Mouse (Mus musculus) heart, embryonic 10.5 days (tissue): ENCODE data around the gene Lrrc20. TPM values are rescaled to one million over a fixed set of nuclear protein-coding genes. Genes with fewer than 3 reads are reported as not detected.
"Not testable (repeated sequence)": the region's sequence is repeated elsewhere in the genome, so short reads cannot be mapped to it uniquely, and the experiment has no call there.

ENCODE experiments used
- DNase-seq: peaks from one replicate; pipeline ENCODE4 v3.0.0-alpha.2; 2017; ENCODE audit warnings: low spot score
- H3K27ac ChIP-seq: fragments of 300-500 bp; sonication (generic); 2 replicates; pipeline ENCODE4 v1.5.1; 2016; ENCODE audit warnings: mild to moderate bottlenecking
- H3K27me3 ChIP-seq: fragments of 300-500 bp; sonication (generic); 2 replicates; pipeline ENCODE4 v1.6.1; 2016; ENCODE audit warnings: mild to moderate bottlenecking; ENCODE audit not compliant: poor library complexity, insufficient read depth, severe bottlenecking
- H3K36me3 ChIP-seq: fragments of 300-500 bp; sonication (generic); 2 replicates; pipeline ENCODE4 v1.6.1; 2016; ENCODE audit warnings: mild to moderate bottlenecking, moderate library complexity
- H3K4me1 ChIP-seq: fragments of 300-500 bp; sonication (generic); 2 replicates; pipeline ENCODE4 v1.6.1; 2016; ENCODE audit warnings: mild to moderate bottlenecking
- H3K4me3 ChIP-seq: fragments of 300-500 bp; sonication (generic); 2 replicates; pipeline ENCODE4 v1.5.1; 2016; ENCODE audit warnings: mild to moderate bottlenecking, moderate library complexity
- H3K9me3 ChIP-seq: fragments of 300-500 bp; sonication (generic); 2 replicates; pipeline ENCODE4 v1.6.1; 2016; ENCODE audit warnings: mild to moderate bottlenecking, moderate library complexity
- WGBS: fragments of 180-500 bp; shearing (Covaris S2); methylation state at CpG from one replicate; pipeline ENCODE4 v1.1.7; 2016; 5-methylcytosine and 5-hydroxymethylcytosine counted together
- polyA plus RNA-seq: library from polyadenylated mRNA; unstranded; fragments of >200 nt; fragmentation: Nextera tagmentation; extraction: Ambion mirVana; gene quantifications from 2 replicates; pipeline ENCODE4 v1.2.1, GENCODE M21; 2016

Gene Lrrc20
- polyA plus RNA-seq, 1 experiment from 2014 or later, result 10.5 TPM

DNA sequence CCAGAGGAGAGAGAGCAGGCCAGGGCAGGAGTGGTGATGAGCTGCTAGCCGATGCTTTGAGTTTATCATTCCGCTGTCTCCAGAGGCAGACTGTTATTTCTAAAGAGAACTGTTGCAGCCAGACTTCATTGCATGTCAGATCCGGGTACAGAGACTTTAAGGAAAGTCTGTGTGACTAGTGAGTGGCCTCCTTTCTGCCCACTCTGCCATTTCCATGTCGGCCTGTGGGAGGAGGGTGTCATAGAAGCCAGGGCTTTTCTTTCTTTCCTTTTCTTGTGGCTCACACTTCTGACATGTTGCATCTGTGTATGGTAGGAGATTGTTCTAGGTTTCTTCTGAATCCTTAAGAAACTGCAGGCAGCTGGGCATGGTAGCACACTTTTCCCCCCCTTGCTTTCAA lies 88.8 kb downstream of the Lrrc20 start:
- H3K27ac ChIP-seq, result no peak overlapping the region
- peaks cover 19% of the 10 kb centered on the region for H3K36me3 ChIP-seq
- no peaks in the 10 kb centered on the region; the same call in 1 of the 2 replicates for H3K27me3 ChIP-seq
- peaks cover 8% of the 10 kb centered on the region for H3K4me1 ChIP-seq
- 66% methylated on average over 4 of the region's 4 CpGs for WGBS
- DNase-seq, result no peak
- no peak overlapping the region for H3K4me3 ChIP-seq
- no peaks in the 10 kb centered on the region for H3K9me3 ChIP-seq

DNA sequence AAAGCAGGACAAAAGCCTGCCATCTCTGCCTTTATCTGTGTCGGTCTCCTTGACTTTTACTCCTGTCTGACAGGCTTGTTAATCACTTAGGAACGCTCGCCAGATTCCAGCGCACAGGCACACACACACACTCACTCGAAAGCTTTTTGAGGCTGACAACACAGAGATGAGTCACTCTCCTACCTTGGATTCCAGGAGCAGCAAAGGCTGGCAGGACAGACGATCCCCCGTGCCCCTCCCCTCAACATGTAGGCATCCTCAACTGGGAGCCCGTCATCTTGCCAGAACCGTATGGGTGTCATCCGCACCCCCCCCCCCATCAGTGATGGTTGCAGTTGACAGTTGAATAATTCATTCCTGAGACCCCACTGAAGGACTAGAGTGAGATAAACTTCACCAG lies 94.6 kb downstream of the Lrrc20 start:
- Histone ChIP-seq H3K4me1 (peaks cover 27% of the 10 kb centered on the region), H3K4me3 (no peak overlapping the region), H3K36me3 (0 out of 2 replicates have a peak, but pooled peaks cover 3% of the 10 kb centered on the region), H3K9me3 (no peaks in the 10 kb centered on the region), H3K27me3 (no peaks in the 10 kb centered on the region; the same call in 1 of the 2 replicates), H3K27ac (peak overlapping the region; percentile 24; the same call in 1 of the 2 replicates)
- WGBS, result 34% methylated on average over 10 of the region's 10 CpGs
- no peak for DNase-seq

DNA sequence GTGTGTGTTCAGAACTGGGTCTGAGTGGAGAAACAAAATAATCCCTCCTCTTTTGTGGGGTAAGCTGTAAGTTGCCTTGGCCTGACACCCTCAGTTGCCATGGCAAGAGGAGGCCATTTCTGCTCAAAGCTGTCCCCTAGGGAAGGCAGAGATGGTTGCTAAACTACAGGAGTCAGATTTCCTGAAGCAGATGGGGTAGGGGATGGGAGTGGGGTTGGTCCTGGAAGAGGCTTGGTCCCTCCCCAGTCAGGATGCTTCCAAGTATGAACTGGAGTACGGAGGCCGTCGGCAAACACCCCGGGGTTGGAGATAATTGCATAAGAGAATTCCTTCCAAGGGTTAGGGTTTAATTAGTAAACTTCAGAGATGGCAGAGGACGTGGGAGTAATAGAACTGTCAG lies 96.5 kb downstream of the Lrrc20 start:
- Histone ChIP-seq H3K9me3 (no peaks in the 10 kb centered on the region), H3K4me3 (no peak overlapping the region), H3K27me3 (no peaks in the 10 kb centered on the region; the same call in 1 of the 2 replicates), H3K27ac (no peak overlapping the region), H3K36me3 (0 out of 2 replicates have a peak, but pooled peaks cover 3% of the 10 kb centered on the region), H3K4me1 (peaks cover 39% of the 10 kb centered on the region)
- 75% methylated on average over 5 of the region's 5 CpGs for WGBS
- DNase-seq, result no peak

- Histone ChIP-seq H3K9me3 (no peaks in the 10 kb centered on the region), H3K4me1 (peaks cover 28% of the 10 kb centered on the region), H3K36me3 (peaks cover 12% of the 10 kb centered on the region), H3K4me3 (no peak overlapping the region), H3K27me3 (no peaks in the 10 kb centered on the region), H3K27ac (no peak overlapping the region)
- 74% methylated on average over 13 of the region's 13 CpGs for WGBS
- no peak for DNase-seq
Observed at GRCm38 (mm10) chr10:61576120-61576767, 100.6 kb downstream of the Lrrc20 start.

DNA sequence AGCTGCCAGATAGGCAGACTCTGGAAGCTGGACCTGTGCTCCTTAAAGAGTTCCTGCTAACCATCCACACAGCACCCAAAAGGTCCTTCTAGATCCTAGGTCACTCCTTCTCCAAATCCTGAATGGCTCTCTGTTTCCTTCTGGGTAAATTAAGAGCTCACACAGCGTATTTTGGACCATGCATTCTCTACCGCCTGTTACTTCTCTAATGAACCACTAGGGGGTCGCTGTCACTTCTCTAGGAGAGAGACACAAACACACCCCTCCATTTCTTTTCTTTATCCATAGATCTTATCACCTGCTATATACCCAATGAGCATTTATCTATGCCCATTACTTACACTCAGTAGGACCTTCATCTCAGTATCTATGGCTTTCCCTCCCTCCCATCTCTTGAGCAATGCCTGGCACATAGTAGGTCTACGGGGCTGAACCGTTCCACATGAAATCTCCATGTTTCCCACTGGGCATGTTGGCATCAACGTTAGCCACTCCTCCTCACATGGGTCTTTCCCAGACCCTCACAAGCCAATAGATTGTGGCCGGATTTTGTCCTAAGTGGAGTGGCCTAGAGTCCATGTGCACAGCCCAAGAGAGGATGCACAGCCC lies 111.7 kb downstream of the Lrrc20 start:
- 73% methylated on average over 7 of the region's 7 CpGs for WGBS
- H3K4me3 ChIP-seq, result no peak overlapping the region
- no peaks in the 10 kb centered on the region for H3K36me3 ChIP-seq
- 0 out of 2 replicates have a peak, but pooled peaks cover 6% of the 10 kb centered on the region for H3K27me3 ChIP-seq
- H3K27ac ChIP-seq, result no peak overlapping the region
- H3K9me3 ChIP-seq, result no peaks in the 10 kb centered on the region
- no peak for DNase-seq
- no peaks in the 10 kb centered on the region for H3K4me1 ChIP-seq

- H3K4me3 ChIP-seq, result no peak overlapping the region
- 67% methylated on average over 7 of the region's 7 CpGs for WGBS
- H3K36me3 ChIP-seq, result no peaks in the 10 kb centered on the region
- DNase-seq, result no peak
- H3K27ac ChIP-seq, result no peak overlapping the region
- H3K9me3 ChIP-seq, result 0 out of 2 replicates have a peak, but pooled peaks cover 3% of the 10 kb centered on the region
- H3K4me1 ChIP-seq, result peaks cover 11% of the 10 kb centered on the region
- H3K27me3 ChIP-seq, result peaks cover 60% of the 10 kb centered on the region
Observed at GRCm38 (mm10) chr10:61597991-61598390, 122.4 kb downstream of the Lrrc20 start.

DNA sequence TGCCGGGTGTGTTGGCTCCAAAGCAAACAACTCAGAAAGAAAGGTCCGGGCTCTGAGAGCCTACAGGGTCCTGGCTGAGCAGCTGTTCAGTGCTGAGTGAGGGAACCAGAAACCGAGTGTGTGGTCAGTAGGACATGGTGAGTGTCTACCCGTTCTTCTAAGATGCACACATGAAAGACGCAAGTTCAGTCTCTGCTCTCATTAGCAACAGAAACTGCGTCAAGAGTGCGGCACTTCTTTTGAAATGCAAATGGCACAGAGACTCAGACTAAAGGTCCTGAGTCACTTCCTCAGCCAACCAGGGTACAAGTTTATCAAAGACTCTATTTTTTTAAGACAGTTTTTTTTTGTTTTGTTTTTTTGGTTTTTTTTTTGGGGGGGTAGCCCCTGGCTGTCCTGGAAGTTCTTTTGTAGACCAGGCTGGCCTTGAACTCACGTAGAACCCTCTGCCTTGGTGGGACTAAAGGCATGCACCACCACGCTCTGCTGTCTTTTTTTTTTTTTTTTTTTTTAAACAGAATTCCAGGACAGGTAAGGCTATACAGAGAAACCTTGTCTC lies 124.0 kb downstream of the Lrrc20 start:
- Histone ChIP-seq H3K4me1 (peaks cover 11% of the 10 kb centered on the region), H3K36me3 (no peaks in the 10 kb centered on the region), H3K27me3 (peaks cover 59% of the 10 kb centered on the region), H3K4me3 (no peak overlapping the region), H3K27ac (no peak overlapping the region), H3K9me3 (0 out of 2 replicates have a peak, but pooled peaks cover 3% of the 10 kb centered on the region)
- 71% methylated on average over 9 of the region's 9 CpGs for WGBS
- no peak for DNase-seq

DNA sequence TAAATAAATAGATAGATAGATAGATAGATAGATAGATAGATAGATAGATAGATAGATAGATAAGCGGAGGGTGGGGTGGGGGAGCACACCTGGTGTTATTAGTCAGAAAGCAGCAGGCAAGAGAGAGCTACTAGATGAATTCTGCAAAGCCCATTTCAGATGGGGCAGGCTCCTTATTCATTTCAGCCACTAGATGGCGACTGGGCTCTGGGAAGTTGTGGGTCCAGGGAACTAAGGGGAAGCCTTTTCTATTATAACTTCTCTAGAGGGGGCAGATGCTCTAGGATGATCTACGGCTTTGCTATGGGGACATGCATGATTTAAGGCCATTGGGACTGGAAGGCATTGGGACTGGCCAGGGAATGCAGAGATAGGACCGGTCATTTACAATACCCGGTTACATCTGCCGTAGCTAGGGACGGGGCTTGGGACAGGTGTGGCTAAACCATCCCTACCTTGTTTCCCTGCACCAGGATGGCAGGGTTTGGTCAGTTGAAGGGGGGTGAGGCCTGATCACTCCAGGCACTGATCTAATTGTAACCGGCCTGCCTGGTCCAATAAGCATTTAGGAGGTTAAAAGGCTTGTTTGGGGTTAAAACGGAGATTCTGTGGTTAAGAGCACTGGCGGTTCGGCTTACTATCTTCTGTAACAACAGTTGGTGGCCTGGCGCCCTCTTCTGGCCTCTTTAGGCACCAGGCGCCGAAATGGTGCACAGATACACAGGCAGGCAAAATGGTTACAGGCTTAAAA lies 126.9 kb downstream of the Lrrc20 start:
- Histone ChIP-seq H3K36me3 (no peaks in the 10 kb centered on the region), H3K27me3 (peaks cover 36% of the 10 kb centered on the region), H3K27ac (no peak overlapping the region), H3K4me3 (0 out of 2 replicates have a peak overlapping the region, but pooled peaks have one; percentile 18), H3K4me1 (0 out of 2 replicates have a peak, but pooled peaks cover 4% of the 10 kb centered on the region), H3K9me3 (0 out of 2 replicates have a peak, but pooled peaks cover 3% of the 10 kb centered on the region)
- no peak for DNase-seq
- 16% methylated on average over 14 of the region's 14 CpGs for WGBS

- H3K4me3 ChIP-seq, result no peak overlapping the region
- H3K27ac ChIP-seq, result no peak overlapping the region
- no peaks in the 10 kb centered on the region for H3K36me3 ChIP-seq
- 74% methylated on average over 10 of the region's 10 CpGs for WGBS
- peaks cover 32% of the 10 kb centered on the region for H3K27me3 ChIP-seq
- 0 out of 2 replicates have a peak, but pooled peaks cover 3% of the 10 kb centered on the region for H3K9me3 ChIP-seq
- no peak for DNase-seq
- no peaks in the 10 kb centered on the region for H3K4me1 ChIP-seq
Observed at GRCm38 (mm10) chr10:61604376-61605065, 128.9 kb downstream of the Lrrc20 start.

- not testable (repeated sequence) for H3K36me3 ChIP-seq, H3K4me1 ChIP-seq, DNase-seq, H3K4me3 ChIP-seq, H3K27ac ChIP-seq, H3K9me3 ChIP-seq
- 64% methylated on average over 11 of the region's 11 CpGs for WGBS
- peaks cover 28% of the 10 kb centered on the region for H3K27me3 ChIP-seq
Observed at GRCm38 (mm10) chr10:61605381-61605780, 129.8 kb downstream of the Lrrc20 start.

DNA sequence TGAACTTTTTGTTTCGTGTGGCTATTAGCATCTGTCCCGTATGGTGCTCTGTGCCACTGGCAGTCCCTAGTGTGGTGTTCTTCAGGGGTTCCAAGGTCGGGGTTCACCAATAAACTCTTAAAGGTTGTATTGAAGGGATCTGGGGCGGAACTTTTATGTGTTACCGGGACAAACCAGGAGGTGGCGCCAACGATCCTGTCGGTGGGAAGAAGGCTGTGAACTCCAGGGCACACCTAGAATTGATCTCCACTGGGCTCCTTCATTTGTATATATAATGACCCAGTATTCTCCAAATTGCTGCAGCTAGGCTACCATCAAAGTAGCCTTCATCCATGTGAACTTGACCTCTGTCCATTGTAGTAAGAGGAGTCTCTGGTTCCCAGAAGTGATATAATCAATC lies 130.2 kb downstream of the Lrrc20 start:
- DNase-seq, result no peak
- H3K4me1 ChIP-seq, result 0 out of 2 replicates have a peak, but pooled peaks cover 4% of the 10 kb centered on the region
- H3K36me3 ChIP-seq, result no peaks in the 10 kb centered on the region
- H3K4me3 ChIP-seq, result no peak overlapping the region
- H3K9me3 ChIP-seq, result 0 out of 2 replicates have a peak, but pooled peaks cover 2% of the 10 kb centered on the region
- no peak overlapping the region for H3K27ac ChIP-seq
- WGBS, result 13% methylated on average over 8 of the region's 8 CpGs
- H3K27me3 ChIP-seq, result peaks cover 29% of the 10 kb centered on the region

DNA sequence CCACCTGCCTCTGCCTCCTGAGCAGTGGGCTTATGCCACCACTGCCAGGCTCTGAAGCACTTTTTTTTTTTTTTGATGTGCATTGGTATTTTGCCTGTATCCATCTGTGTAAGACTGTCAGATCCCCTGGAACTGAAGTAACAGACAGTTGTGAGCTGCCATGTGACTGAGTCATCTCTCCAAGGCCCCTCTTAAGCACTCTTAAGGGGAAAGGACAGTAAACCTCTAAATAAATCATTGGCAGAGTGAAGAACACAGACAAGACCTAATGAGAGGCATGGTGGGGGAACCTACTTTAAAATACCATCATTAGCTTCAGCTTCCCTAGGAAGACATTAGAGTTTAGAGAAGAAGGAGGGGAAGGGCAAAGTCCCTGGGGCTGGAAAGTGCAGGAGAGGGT lies 132.6 kb downstream of the Lrrc20 start:
- H3K36me3 ChIP-seq, result no peaks in the 10 kb centered on the region
- H3K27ac ChIP-seq, result no peak overlapping the region
- H3K9me3 ChIP-seq, result no peaks in the 10 kb centered on the region; the same call in 1 of the 2 replicates
- 0 out of 2 replicates have a peak, but pooled peaks cover 4% of the 10 kb centered on the region for H3K4me1 ChIP-seq
- H3K4me3 ChIP-seq, result no peak overlapping the region
- DNase-seq, result no peak
- H3K27me3 ChIP-seq, result peaks cover 27% of the 10 kb centered on the region
